Mouse (Mus musculus) heart, adult 11 months (tissue): ENCODE data around the gene Gm45140.
A peak's percentile ranks its signal among the peaks of the same experiment; 100 is the strongest.

Source experiments
- DNase-seq: peaks from one replicate; pipeline ENCODE4 v3.0.0; 2022

Gene Gm45140

DNA sequence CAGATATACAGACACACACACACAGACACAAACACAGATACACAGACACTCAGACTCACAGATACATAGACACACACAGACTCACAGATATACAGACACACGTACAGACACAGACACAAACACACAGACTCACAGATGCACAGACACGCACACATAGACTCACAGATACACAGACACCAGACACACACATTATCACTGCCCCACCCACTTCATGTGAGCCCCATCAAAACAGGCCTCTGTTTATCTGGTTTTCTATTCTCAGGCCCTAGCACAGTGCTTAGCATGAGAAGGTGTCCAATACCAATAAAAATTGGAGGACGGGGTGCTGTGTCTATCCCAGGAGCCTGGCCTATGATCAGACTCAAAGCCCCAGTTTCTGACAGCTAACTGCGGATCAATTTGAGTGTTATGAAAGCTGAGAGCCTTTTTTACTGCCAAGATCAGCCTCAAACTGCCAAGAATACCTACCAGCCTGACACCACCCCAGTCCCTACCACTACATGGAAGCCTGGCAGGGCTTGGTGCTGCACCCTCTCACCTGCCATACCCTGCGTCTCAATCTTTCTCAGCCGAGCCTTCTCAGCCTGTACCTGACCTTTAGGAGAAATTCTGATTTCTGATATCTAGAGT, 39.2 kb downstream of the Gm45140 start:
- DNase-seq = no peak

DNA sequence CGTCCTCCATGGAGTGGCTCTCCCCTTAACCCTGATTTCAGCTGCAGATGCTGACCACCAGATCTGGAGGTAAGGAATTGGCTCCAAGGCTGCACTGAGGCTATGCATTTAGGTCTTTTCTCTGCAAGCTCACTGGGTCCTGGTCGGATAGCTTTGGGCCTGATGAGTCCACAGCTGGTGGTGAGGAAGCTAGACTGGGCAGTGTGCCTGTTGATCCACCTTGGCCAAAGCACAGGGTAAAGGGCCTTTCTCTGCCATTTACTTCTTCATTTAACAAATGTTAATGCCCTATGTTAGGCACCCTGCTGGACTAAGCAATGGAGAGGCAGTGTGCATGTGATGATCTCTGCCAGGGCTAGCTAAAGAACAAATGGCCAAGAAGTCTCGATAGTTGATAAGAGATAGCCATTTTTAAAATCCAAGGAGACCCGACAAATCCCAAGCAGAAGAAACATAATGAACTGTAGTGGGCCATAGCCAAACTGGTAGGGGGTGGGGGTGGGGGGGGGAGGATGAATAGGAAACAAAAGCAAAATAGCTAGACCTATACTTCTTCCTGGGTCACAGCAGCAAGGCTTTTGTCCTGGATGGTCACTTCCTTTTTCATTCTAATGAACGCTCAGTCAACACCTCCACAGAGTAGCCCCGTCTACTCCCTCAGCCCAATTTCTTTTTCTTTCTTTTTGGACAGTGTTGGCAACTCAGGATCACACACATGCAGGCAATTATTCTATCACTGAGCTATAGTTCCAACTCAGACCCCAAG, 40.0 kb downstream of the Gm45140 start:
- DNase-seq = peak; percentile 80

DNA sequence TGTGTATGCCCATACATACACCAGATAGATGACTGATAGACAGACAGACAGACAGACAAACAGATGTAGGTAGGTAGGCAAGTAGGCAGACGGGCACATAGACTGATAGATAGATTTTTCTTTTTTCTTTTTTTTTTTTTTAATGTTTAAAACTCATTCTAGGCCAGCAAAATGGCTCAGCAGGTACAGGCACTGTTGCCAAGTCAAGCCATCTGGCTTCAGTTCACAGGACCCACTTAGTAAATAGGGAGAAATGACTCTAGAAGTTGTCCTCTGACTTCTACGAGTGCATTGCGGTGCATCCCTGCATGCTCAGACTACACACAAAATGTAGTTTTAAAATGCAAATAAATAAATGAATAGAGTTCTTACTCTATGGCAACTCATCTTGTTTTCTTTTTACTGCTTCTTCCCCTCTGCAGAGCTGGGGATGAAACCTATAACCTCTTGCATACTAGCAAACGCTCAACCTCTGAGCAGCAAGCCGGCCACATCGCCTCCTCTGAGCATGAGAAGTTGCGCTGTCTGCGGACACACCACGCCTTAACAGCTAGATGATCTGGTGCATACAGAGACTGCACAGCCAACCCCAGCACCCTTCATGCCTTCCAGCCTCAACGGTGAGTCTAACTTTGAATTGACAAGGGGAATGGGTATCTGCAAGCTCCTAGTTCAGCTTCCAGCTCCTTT, 41.6 kb downstream of the Gm45140 start:
- no peak for DNase-seq

DNA sequence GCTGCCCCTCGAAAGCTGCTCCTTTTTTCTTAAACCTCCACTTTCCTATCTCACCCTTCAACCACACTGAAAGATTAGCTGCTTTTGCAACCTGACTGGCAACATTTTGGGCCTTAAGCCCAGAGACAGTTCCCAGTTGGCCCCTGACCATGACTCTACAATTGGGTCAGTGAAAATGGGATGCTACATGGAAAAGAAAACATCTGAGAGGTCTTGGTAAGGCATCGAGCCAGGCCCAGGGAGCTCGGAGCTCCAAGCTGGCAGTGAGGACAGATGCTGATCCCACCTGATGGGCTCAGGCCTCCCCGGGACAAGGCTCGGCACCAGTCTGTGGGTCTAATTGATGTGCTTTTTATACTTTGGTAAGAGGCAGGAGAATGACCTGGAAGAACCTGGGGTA, 43.8 kb downstream of the Gm45140 start:
- no peak for DNase-seq

DNA sequence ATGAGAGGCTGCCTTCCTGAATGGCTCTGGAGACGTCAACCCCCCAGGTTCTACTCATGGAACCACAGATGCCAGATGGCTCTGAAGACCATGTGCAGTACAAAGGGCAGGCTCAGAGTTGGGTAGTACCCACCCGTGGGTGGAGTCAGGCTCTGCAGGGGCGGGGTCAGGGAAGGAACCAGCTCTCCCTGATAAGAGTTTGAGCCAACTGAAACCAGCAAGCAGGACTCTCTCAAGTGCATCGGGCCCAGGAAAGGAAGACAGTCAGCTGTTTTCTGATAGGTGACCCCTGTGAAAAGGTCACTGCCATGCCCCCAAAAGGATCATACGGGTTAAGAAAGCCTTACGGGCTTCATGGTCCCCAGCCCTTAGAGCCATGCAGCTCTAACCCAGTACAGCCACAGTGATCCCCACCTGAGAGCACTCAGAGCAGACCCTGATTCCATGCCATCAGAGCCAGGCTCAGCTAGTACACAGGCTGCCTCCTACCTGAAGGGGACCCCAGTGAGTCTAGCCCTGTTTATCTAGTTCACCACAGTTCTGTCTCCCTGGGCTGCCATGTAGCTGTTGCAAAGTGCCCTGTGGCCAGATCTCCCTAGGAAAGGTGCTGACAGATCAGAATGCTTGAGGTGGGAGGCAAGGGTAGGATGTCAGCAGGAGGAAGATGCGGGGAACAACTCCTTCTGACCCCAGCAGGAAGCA, 44.7 kb downstream of the Gm45140 start:
- peak; percentile 94 for DNase-seq

DNA sequence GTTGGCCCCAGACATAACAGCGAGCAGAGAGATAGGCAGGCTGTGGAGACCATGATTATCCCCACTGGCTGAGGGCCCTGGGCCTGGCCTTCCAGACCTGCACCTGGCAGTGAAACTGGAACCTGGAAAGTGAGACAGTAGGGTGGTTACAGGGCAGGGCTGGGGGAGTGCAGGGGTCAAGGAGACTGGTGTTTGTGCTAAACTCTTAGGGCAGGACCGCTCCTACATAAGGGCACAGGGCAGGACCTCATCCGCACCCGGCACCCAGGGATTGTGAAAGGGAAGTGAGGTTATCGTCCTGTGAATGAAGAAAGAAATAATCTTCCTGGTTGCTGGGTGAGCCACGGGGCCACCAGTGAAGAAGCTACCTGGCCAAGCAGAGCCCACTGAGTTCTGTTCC, 45.8 kb downstream of the Gm45140 start:
- peak; percentile 78 for DNase-seq

DNA sequence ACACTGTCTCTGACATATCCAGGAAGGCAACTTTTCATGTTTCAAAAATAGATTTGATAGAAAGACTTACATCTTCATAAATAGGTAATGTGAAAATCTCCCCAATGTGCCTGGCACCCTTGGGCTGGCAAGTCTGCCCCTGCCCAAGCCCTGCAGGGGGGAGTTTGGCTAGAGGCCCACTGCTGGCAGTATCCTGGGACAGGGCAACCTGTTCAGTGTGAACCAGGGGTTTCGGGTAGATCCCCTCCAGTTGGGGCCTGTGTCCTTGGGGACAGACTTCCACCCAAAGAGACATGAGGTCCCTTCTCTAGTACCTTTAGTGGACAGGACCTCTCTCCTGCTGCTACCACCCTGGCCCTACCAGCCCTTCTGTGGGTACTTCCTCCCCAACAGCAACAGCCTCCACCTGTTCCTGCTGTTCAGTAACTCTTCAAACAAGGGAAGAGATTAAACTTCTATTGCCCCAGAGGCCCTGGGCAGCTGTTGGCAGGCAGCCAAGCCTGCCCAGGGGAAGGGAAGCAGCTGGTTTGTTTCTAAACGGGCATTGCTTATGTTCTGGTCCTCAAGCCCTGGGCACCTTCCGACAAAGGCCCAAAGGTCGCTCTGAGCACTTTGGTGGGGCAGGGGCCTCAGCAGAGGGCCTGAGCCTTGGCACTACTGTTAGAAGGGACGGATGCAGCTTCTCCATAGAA, 46.6 kb downstream of the Gm45140 start:
- DNase-seq = peak; percentile 93

DNA sequence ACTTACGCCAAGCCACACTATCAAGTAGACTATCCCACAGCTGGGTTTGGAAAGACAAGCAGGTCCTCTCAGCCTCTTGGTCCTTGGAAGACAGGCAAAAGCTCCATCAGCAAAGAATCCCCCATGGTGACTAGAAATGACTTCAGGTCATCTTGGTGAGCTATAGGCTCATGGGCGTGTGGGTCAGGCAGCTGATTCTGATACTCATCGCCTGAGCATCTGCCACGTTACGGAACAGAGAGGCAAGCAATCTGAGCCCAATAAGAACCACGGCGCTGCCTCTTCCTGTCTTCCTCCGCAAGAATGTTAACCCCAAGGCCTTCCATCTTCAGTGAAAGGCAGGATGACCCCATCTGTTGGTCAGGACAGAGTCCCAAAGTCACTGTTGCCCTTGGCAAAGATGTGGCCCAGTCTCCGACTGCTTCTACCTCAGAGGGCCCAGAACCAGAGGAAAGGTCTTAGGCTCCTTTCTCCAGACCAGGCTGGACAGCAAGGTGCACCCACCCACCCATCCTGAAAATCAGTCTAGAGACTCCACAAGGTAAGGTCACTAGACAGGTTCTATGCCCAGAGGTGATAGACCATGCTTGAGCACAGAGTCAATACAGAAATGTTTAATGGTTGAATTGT, 47.2 kb downstream of the Gm45140 start:
- DNase-seq = peak; percentile 80

DNA sequence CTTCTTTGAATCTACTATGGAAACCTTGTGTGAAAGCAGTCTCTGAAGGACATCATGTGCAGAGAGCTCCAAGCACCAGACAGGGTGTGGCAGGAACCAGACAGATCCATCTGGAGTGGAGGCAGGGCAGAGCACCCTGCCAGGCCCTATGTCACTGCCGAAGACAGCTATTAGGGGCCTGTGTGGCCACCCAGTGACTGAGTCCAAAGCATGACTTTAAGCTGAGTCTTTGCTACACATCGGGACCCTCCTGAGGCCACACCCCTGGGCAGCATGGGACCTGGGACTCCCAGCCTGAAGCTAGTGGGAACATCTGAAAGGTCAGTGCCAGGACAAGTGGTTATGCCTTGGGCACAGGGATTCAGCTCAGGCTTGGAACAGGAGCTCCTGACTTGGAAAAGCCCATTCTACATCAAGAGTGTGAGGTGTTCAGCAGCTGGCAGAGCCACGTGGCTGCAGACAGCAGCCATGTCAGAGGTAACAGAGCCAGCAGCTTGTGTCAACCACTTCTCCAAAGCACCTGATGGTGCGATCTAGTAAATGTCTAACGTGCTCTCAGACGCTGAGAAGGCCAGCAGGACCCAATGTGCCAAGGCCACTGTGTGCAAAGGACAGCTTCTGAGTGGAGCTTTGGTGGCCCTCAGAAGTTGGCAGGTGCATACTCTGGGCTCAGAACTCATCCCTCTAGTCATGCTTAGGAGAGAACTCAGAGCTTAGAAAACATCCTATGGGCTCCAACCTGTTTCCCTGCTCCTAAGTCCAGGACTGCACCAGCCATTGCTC, 48.3 kb downstream of the Gm45140 start:
- peak; percentile 95 for DNase-seq

DNA sequence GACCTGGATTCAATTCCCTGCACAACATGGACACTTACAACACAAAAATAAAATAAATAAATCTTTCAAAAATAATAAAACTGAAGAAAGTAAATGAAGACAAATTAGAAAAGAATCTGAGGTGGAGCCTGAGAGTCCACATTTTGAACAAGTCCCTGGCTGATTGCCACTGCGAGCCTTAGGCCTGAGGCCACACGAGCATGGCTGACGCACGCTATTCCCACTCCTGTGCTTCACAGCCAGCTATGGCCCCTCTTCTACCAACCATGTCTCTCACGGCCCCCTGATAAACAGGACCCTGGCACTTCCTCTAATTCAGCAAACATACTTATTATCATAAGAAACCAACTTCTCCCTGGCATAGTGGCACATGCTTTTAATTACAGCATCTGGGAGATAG, 49.0 kb downstream of the Gm45140 start:
- DNase-seq = no peak

DNA sequence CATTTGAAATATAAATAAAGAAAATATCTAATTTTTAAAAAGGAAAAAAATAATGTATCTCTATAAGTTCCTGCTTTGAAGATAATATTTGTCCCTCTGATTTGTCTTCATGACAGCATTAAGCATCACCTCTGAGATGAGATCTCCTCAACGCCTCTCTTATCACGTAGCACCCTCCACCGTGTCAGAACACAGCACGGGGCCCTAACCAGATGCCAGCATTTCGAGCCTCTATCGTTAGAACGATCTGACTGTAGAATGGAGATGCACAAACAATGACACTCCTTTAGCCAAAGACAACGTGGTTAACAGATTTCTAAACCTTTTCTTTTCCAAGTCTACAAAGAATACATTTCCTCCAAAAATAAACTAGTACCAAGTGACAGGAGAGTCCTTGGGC, 51.6 kb downstream of the Gm45140 start:
- peak; percentile 57 for DNase-seq

DNA sequence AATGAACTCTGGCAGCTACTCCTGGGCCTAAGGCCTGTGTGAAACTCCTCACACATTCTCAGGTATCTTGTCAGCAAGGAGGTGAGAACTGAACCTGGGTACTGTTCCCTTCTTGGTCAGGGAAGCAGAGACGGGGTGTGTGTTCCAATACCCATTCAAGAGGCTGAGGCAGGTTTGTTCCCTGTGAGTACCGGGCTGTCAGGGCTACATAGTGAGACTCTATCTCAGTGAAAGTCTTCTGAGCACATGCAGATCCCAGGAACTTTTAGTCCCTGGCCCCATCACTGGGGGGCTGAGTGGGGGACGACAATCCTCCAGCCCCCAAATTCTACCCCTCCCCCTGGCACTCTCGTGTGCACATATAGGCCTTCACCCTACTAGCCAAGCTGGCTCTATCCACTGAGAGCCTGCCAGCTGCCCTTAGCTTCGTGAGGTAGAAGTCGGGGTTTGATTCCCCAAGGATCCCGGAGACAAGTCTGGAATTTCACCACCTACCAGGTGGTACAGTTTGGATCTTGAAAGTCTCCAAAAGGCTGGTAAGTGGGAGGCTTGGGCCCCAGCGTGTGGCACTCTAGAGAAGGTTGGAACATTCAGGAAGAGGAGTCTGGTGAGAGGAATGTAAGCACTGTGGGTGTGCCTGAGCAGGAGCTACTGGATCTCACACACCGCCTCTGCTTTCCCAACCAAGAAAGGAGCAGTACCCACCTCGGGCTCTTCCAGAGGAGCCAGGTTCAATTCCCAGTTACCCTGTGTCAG, 54.9 kb downstream of the Gm45140 start:
- DNase-seq = peak; percentile 67

DNA sequence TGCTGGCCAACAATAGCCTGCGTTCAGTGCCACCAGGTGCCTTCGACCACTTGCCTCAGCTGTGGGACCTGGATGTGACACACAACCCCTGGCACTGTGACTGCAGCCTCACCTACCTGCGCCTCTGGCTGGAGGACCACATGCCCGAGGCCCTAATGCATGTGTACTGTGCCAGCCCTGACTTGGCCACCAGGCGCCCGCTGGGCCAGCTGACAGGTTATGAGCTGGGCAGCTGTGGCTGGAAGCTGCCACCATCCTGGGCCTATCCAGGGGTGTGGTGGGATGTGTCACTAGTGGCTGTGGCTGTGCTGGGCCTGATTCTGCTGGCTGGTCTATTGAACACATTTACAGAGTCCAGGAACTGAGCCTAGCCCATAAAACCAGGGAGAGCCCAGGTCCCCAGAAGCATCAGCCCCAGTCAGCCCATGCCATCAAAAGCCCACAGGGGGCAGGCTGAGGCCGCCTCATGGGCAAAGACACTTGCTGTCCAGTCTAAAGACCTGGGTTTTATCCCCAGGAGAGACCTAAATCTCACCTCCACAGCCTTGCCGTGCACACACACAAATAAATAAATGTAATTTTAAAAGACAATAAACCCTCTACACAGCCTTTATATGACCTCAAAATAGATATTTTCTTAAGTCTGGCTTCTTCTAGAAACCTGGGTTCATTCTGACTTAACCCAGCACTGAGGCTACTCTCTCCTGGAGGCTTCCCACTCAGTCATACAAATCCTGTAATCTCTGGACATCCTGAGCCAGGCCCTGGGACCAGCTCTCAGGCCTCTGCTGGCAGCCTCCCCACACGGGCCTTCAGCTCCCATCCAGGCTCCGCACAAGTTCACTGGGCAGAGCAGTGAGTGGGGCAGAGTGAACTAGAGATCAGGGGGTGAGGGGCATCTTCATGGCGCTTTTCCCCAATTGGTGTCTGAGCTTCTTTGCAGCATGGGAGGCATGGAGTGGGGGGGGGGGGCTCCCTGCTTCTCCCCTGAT, 56.1 kb downstream of the Gm45140 start:
- DNase-seq = peak; percentile 91

DNA sequence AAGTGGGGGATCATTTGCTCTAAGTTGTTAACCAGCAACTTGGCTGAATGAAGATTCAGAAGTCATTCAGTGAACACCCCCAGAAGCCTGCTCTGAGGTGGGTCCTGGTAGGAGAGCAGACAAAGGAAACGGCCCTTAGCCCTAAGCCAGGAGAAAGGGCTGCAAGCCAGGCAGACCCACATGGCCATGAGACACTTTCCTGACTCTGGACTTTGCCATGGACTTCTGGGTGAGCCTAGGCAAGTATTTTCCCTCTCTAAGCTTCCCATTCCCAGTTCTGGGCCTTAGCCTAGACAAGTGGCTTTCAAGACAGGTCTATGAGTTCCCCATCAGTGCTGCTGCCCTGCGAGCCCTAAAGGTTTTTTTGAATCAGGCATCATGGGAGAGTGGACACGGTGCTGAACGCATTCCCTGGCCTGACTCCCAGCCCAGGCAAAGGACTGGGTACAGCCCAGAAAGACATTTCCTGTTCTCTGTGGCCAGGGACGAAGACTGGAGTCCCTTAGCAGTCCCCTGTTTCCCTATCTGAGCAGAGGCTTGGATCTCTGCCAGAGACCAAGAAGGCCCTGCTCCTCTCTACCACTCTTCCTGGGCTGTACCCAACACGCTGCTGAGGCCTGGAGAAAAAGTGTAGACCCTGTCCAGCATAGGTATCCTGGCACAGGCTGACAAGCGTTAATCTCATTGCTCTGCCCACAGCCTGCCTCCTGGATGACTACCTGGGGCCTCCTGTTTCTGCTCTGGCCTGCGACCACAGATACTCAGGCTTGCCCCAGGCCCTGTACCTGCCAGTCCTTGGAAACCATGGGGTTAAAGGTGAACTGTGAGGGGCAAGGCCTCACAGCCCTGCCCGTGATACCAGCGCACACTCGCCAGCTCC, 57.1 kb downstream of the Gm45140 start:
- peak; percentile 90 for DNase-seq

DNA sequence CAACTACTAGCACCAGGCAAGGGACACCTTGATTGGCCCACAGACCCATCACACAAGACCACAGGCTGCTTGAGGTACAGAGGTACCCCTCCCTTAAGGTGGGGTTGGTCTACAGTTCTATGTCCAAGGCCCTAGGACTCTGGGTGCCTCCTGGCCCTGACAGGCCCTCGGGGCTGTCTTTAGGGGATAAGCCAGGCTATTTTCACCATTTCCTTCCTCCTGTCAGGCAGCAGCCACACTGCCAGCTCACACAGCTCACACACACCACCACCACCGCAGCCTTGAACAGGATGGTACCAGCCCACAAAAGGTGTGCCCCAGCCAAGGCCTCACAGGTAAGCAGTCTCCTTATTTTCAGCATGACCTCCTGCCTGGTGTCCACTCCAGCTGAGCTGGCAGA, 57.8 kb downstream of the Gm45140 start, which contains the start of gene Gp9:
Gene Gp9 (plus strand): TSS at position 231 of the 400 bp plus-strand sequence.
- DNase-seq = peak; percentile 76

DNA sequence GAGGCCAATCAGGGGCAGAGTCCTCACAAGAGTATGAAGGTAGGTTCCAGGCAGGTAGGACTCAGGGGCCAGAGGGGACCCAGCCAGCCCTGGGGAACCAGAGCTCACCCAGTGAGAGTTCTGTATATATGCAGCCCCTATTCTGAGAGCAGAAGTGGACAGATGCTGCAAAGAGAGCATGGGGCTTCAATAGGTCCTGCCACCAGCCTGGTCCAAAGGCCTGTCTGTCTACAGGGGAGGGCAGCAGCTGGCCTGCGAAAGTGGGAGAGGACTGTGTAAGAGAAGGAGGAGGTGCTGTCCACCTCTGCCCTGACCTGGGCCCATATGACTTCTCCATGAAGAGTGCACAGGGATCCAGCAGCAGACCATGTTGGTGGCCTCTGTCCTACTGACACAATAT, 58.9 kb downstream of the Gm45140 start:
- DNase-seq = peak; percentile 52

DNA sequence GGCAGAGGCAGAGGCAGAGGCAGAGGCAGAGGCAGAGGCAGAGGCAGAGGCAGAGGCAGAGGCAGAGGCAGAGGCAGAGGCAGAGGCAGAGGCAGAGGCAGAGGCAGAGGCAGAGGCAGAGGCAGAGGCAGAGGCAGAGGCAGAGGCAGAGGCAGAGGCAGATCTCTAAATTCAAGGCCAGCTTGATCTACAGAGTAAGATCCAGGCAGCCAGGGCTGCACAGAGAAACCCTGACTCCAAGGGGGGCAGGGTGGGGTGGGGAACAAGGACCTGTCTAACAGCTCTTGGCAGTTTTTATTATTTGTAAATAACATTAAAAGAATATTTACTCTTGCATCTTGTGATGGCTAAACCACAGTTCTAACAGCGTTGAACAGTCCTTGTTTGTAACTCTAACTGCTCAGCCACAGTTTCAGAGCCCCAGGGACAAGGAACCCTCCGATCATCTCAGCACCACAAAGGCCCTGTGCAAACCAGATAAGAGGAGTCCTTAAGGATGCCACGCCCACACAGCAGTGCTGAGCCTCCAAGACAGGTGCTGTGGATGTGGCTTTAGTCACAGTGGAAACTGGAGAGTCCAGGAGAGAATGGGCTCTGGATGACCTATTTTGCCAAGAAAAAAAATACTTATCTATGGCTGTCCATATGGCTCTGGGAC, 59.9 kb downstream of the Gm45140 start:
- peak; percentile 58 for DNase-seq

DNA sequence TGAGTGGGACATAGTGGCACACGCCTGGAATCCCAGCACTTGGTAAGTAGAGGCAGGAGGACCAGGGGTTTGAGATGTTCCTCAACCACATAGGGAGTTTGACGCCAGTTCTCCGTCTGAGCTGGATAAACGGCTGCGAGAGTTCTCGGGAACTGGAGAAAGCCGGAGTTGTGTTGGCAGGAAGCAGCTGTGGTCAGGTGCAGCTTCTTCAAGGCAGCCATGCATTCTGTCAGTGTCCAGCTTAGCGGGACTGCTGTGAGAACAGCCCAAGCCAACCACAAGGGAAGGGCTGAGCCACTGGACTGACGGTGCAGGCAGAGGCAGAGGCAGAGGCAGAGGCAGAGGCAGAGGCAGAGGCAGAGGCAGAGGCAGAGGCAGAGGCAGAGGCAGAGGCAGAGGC, 60.7 kb downstream of the Gm45140 start:
- peak; percentile 64 for DNase-seq
